Mouse (Mus musculus) cortical plate, adult 2 months (tissue): ENCODE data around the gene Zmiz1. TPM values are rescaled to one million over a fixed set of nuclear protein-coding genes. Genes with fewer than 3 reads are reported as not detected.

Experiments
- H3K27ac ChIP-seq: fragments of 200-500 bp; 2 replicates; pipeline ENCODE4 v1.5.1; 2012; ENCODE audit warnings: low read length, control low read depth, inconsistent platforms; ENCODE audit not compliant: insufficient read depth
- H3K4me1 ChIP-seq: fragments of 200-500 bp; 2 replicates; pipeline ENCODE4 v1.6.1; 2011; ENCODE audit warnings: low read length; ENCODE audit not compliant: control insufficient read depth, insufficient read depth
- H3K4me3 ChIP-seq: fragments of 200-500 bp; 2 replicates; pipeline ENCODE4 v1.5.1; 2011; ENCODE audit warnings: mild to moderate bottlenecking, low read length, control low read depth; ENCODE audit not compliant: insufficient read depth
- CTCF ChIP-seq: fragments of 200-500 bp; IDR thresholded peaks from 2 replicates; pipeline ENCODE4 v1.5.1; 2011; ENCODE audit warnings: mild to moderate bottlenecking, control low read depth, low read length; ENCODE audit not compliant: insufficient read depth; ENCODE audit errors: extremely low read depth
- POLR2A ChIP-seq: fragments of 200-500 bp; IDR thresholded peaks from 2 replicates; pipeline ENCODE4 v1.6.1; 2011; ENCODE audit warnings: mild to moderate bottlenecking, low read length, control low read depth; ENCODE audit not compliant: insufficient read depth; ENCODE audit errors: extremely low read depth
- polyA plus RNA-seq: library from polyadenylated mRNA; depleted of rRNA; stranded (reverse); fragments of >200 nt; gene quantifications from 2 replicates; pipeline ENCODE4 v1.2.3, GENCODE M21; 2012

The Zmiz1 gene
- polyA plus RNA-seq, 1 experiment: 36.9 TPM

- Histone ChIP-seq H3K27ac (peak overlapping the region; percentile 71), H3K4me3 (no peak overlapping the region)
- TF ChIP-seq POLR2A (peak; percentile 26; the same call in 1 of the 2 replicates), CTCF (no peak)
Measured at GRCm38 (mm10) chr14:25654401-25655197, 195.6 kb downstream of the Zmiz1 start.

GRCm38 (mm10) chr14:25660661-25661060 is 201.7 kb downstream of the Zmiz1 start:
- TF ChIP-seq CTCF (peak; percentile 18; the same call in 1 of the 2 replicates), POLR2A (no peak)
- H3K4me1 ChIP-seq: peaks cover 2% of the 10 kb centered on the region; the same call in 1 of the 2 replicates
- no peak overlapping the region for H3K27ac ChIP-seq
- H3K4me3 ChIP-seq: no peak overlapping the region

More at GRCm38 (mm10) chr14:25654401-25655197, 195.6 kb downstream of the Zmiz1 start:
- peaks cover 9% of the 10 kb centered on the region for H3K4me1 ChIP-seq

- H3K27ac ChIP-seq: no peak overlapping the region
- peaks cover 2% of the 10 kb centered on the region; the same call in 1 of the 2 replicates for H3K4me1 ChIP-seq
- TF ChIP-seq CTCF (no peak), POLR2A (no peak)
- no peak overlapping the region for H3K4me3 ChIP-seq
Measured at GRCm38 (mm10) chr14:25661185-25661920, 202.4 kb downstream of the Zmiz1 start.

GRCm38 (mm10) chr14:25663649-25664309 is 204.8 kb downstream of the Zmiz1 start:
- Histone ChIP-seq H3K4me3 (no peak overlapping the region), H3K27ac (no peak overlapping the region), H3K4me1 (peaks cover 2% of the 10 kb centered on the region; the same call in 1 of the 2 replicates)
- no peak for TF ChIP-seq POLR2A
- TF ChIP-seq CTCF: no peak

GRCm38 (mm10) chr14:25664310-25664695 is 205.3 kb downstream of the Zmiz1 start:
- TF ChIP-seq CTCF: no peak
- no peak for TF ChIP-seq POLR2A
- Histone ChIP-seq H3K4me3 (no peak overlapping the region), H3K27ac (no peak overlapping the region), H3K4me1 (peaks cover 2% of the 10 kb centered on the region; the same call in 1 of the 2 replicates)

- H3K4me1 ChIP-seq: peaks cover 3% of the 10 kb centered on the region
- no peak for TF ChIP-seq CTCF
- TF ChIP-seq POLR2A: no peak
- H3K27ac ChIP-seq: no peak overlapping the region
- H3K4me3 ChIP-seq: no peak overlapping the region
Measured at GRCm38 (mm10) chr14:25665314-25665970, 206.5 kb downstream of the Zmiz1 start.

GRCm38 (mm10) chr14:25666668-25667376 is 207.8 kb downstream of the Zmiz1 start:
- H3K4me1 ChIP-seq: peaks cover 3% of the 10 kb centered on the region
- H3K27ac ChIP-seq: no peak overlapping the region
- TF ChIP-seq POLR2A (no peak), CTCF (peak; percentile 13; the same call in 1 of the 2 replicates)
- H3K4me3 ChIP-seq: no peak overlapping the region

GRCm38 (mm10) chr14:25667587-25667986 is 208.6 kb downstream of the Zmiz1 start:
- no peak overlapping the region for H3K4me3 ChIP-seq
- H3K27ac ChIP-seq: no peak overlapping the region
- TF ChIP-seq CTCF (no peak), POLR2A (no peak)
- H3K4me1 ChIP-seq: peaks cover 4% of the 10 kb centered on the region
